Mouse (Mus musculus) thymus, adult 2 months (tissue): ENCODE results near the gene Ramp3.
"Not testable (repeated sequence)": the region's sequence is repeated elsewhere in the genome, so short reads cannot be mapped to it uniquely, and the experiment has no call there.

Source experiments
- CTCF ChIP-seq: fragments of 200-500 bp; IDR thresholded peaks from 2 replicates; pipeline ENCODE4 v1.5.1; 2012; ENCODE audit warnings: mild to moderate bottlenecking, control low read depth, low read length, moderate library complexity, borderline replicate concordance; ENCODE audit not compliant: control insufficient read depth, poor library complexity, insufficient read depth; ENCODE audit errors: extremely low read depth
- POLR2A ChIP-seq: fragments of 200-500 bp; IDR thresholded peaks from 2 replicates; pipeline ENCODE4 v1.6.1; 2012; ENCODE audit warnings: mild to moderate bottlenecking, low read length, control low read depth, moderate library complexity; ENCODE audit not compliant: control insufficient read depth, poor library complexity, insufficient read depth; ENCODE audit errors: extremely low read depth

GRCm38 (mm10) chr11:6652978-6653377 is 5.3 kb upstream of the Ramp3 start:
- TF ChIP-seq POLR2A, CTCF: not testable (repeated sequence)
